Mouse (Mus musculus) myocyte (in vitro differentiated cells): ENCODE results near the gene Armc2. TPM values are rescaled to one million over a fixed set of nuclear protein-coding genes. Genes with fewer than 3 reads are reported as not detected.

Experiments used
- H3K27me3 ChIP-seq: one replicate; pipeline ENCODE4 v1.6.1; 2011; ENCODE audit not compliant: control insufficient read depth, insufficient read depth, insufficient read length
- H3K36me3 ChIP-seq: one replicate; pipeline ENCODE4 v1.6.1; 2011; ENCODE audit not compliant: control insufficient read depth, insufficient read depth
- H3K4me2 ChIP-seq: one replicate; pipeline ENCODE4 v1.6.1; 2011; ENCODE audit warnings: low read depth, control low read depth
- H3K4me3 ChIP-seq: one replicate; pipeline ENCODE4 v1.5.1; 2011; ENCODE audit warnings: mild to moderate bottlenecking, control low read depth, moderate library complexity
- H3K79me2 ChIP-seq: one replicate; pipeline ENCODE4 v1.6.1; 2011; ENCODE audit not compliant: control insufficient read depth, insufficient read depth
- H3ac ChIP-seq: one replicate; pipeline ENCODE4 v1.6.1; 2011; ENCODE audit not compliant: control insufficient read depth, insufficient read length
- CEBPB ChIP-seq: IDR thresholded peaks from 2 replicates; pipeline ENCODE4 v1.6.1; 2011; ENCODE audit warnings: mild to moderate bottlenecking, moderate library complexity; ENCODE audit not compliant: poor library complexity, insufficient read depth, severe bottlenecking
- E2F4 ChIP-seq: IDR thresholded peaks from one replicate; pipeline ENCODE4 v1.6.1; 2011; ENCODE audit warnings: mild to moderate bottlenecking, control low read depth, moderate library complexity; ENCODE audit not compliant: insufficient read depth
- MAX ChIP-seq: IDR thresholded peaks from one replicate; pipeline ENCODE4 v1.6.1; 2011; ENCODE audit warnings: low read depth, mild to moderate bottlenecking, control low read depth
- MYOD1 ChIP-seq, 3 experiments: IDR thresholded peaks; one replicate each; pipeline ENCODE4 v1.6.1; 2011; ENCODE audit warnings: control low read depth in 2 of 3, low read depth in 2 of 3, mild to moderate bottlenecking in 2 of 3, moderate library complexity in 1 of 3; ENCODE audit not compliant: insufficient read length in 2 of 3, control insufficient read depth in 1 of 3
- MYOG ChIP-seq, 3 experiments: IDR thresholded peaks; one replicate each; pipeline ENCODE4 v1.6.1; 2011; ENCODE audit warnings: control low read depth in 2 of 3, low read depth in 2 of 3, mild to moderate bottlenecking in 2 of 3; ENCODE audit not compliant: insufficient read length in 2 of 3, control insufficient read depth in 1 of 3, insufficient read depth in 1 of 3
- POLR2A ChIP-seq: IDR thresholded peaks from one replicate; pipeline ENCODE4 v1.6.1; 2011; ENCODE audit warnings: low read depth, mild to moderate bottlenecking, control low read depth, moderate library complexity; ENCODE audit not compliant: insufficient read length
- POLR2AphosphoS2 ChIP-seq: IDR thresholded peaks from one replicate; pipeline ENCODE4 v1.6.1; 2011; ENCODE audit warnings: low read depth, control low read depth; ENCODE audit not compliant: insufficient read length
- REST ChIP-seq: IDR thresholded peaks from one replicate; pipeline ENCODE4 v1.6.1; 2011; ENCODE audit warnings: mild to moderate bottlenecking, control low read depth, moderate library complexity; ENCODE audit not compliant: insufficient read depth, insufficient read length
- SRF ChIP-seq: IDR thresholded peaks from one replicate; pipeline ENCODE4 v1.6.1; 2011; ENCODE audit warnings: low read depth; ENCODE audit not compliant: control insufficient read depth, insufficient read length
- TCF12 ChIP-seq: IDR thresholded peaks from one replicate; pipeline ENCODE4 v1.6.1; 2011; ENCODE audit warnings: mild to moderate bottlenecking, control low read depth; ENCODE audit not compliant: poor library complexity, insufficient read depth, severe bottlenecking
- TCF3 ChIP-seq: IDR thresholded peaks from one replicate; pipeline ENCODE4 v1.6.1; 2011; ENCODE audit warnings: low read depth, control low read depth; ENCODE audit not compliant: insufficient read length
- USF1 ChIP-seq: IDR thresholded peaks from one replicate; pipeline ENCODE4 v1.6.1; 2011; ENCODE audit warnings: low read depth, mild to moderate bottlenecking, control low read depth, moderate library complexity
- polyA plus RNA-seq: library from polyadenylated mRNA; unstranded; fragments of >200 nt; fragmentation: generic; extraction: Trizol; gene quantifications from one replicate; pipeline ENCODE4 v1.2.1, GENCODE M21; 2012; ENCODE audit warnings: missing spikeins

Gene Armc2
- polyA plus RNA-seq, 1 experiment = 0.31 TPM

DNA sequence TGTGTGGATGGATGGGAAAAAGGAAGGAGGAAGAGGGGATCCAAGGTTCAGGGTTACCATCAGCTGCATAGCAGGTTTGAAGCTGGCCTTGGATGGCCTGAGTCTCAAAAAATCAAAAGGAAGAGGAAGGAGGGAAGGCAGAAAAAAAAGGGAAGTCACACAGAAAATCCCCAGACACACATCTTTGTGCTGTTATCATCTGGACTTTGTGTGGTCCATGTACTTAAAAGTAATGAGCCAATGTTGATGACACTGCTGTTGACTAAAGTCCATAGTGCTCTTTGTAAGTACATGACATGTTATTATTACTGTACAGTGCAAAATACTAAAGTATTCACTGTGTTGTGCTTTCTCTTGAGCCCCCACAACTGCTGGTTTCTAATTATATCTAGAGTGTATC is 121.8 kb downstream of the Armc2 start:
- Histone ChIP-seq H3K27me3 (no peaks in the 10 kb centered on the region), H3K36me3 (peaks cover 9% of the 10 kb centered on the region), H3ac (no peak overlapping the region), H3K79me2 (no peaks in the 10 kb centered on the region), H3K4me2 (no peak overlapping the region), H3K4me3 (no peak overlapping the region)
- TF ChIP-seq CEBPB = no peak
- TF ChIP-seq MAX = no peak
- TF ChIP-seq REST = no peak
- TF ChIP-seq MYOD1 (IDR thresholded peaks at IDR 0.05; ENCODE audit: control insufficient read depth in 1 of 3, insufficient read length in 2 of 3, low read depth in 2 of 3) = no peak
- TF ChIP-seq MYOG (IDR thresholded peaks at IDR 0.05; ENCODE audit: control insufficient read depth in 1 of 3, insufficient read depth in 1 of 3, insufficient read length in 2 of 3, low read depth in 2 of 3) = no peak

DNA sequence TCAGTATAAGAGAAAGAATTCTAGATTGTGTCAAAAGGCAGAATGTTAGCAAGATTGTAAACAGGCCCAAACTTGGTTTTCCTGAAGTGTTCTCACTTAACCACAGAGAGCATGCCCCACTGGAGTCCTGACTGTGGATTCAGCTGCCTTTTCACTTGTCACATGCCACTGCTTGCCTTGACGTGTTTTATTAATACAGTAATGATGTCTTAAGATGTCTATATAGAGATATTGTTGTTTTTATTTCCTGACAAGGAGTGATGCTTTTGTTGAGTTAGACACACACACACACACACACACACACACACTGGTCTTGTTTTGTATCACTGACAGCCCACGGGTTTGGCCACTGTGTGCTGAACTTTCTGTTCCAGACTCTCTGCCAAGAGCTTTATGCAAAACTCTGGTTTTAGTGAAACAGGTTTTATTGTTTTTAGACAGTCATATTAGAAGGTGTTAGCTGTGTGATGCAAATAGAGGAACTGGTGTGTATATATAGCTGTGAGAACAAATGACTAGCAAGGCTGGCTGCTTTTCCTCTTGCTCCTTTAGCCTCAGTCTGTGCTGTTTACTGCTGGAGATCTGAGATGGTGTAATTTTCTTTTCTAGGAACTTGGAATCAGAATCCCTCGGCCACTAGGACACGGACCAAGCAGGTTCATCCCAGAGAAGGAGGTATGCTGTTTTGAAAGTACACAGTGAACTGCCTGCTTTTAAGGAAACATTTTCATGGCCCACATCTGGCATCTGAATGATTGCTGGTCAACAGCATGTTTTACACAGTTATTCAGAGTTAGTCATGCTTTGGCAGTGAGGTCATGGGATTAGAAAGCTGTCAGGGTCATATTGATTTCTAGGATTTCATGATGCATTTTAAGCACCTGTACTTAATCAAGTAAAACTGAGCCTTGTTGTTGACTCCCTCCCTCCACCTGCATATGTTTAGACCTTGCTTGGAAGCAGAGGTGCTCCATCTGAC is 124.5 kb downstream of the Armc2 start:
- TF ChIP-seq TCF12 = no peak
- no peak for TF ChIP-seq CEBPB
- no peak for TF ChIP-seq POLR2AphosphoS2
- Histone ChIP-seq H3K27me3 (no peaks in the 10 kb centered on the region), H3ac (no peak overlapping the region), H3K79me2 (peaks cover 4% of the 10 kb centered on the region), H3K36me3 (peaks cover 8% of the 10 kb centered on the region), H3K4me2 (peak overlapping the region; percentile 33), H3K4me3 (no peak overlapping the region)

DNA sequence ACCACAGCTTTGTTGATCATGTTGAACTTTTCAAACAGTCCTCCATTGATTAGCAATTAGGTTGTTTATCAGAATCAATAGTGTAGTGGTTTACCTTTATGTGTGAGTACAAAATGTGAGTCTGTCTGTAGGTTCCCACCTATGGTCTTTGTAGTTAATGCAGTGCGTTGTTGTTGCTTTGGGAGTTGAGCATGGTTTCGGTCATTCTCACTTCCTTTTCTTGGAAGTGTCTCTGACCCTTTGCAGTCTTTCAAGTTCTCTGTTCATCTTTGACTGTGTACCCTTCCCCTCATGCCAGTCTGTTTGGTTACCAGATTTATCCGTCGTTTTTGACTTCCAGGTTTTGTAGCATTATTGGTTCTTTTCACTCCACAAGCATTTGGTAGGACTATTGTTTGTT is 126.9 kb downstream of the Armc2 start:
- Histone ChIP-seq H3K4me3 (no peak overlapping the region), H3K79me2 (peaks cover 4% of the 10 kb centered on the region), H3K36me3 (no peaks in the 10 kb centered on the region), H3K4me2 (no peak overlapping the region), H3K27me3 (no peaks in the 10 kb centered on the region), H3ac (no peak overlapping the region)
- no peak for TF ChIP-seq CEBPB
- no peak for TF ChIP-seq POLR2A
- TF ChIP-seq E2F4 = no peak
- no peak for TF ChIP-seq REST
- no peak for TF ChIP-seq SRF
- no peak for TF ChIP-seq POLR2AphosphoS2
- TF ChIP-seq MAX = no peak
- TF ChIP-seq TCF12 = no peak
- TF ChIP-seq TCF3 = no peak

DNA sequence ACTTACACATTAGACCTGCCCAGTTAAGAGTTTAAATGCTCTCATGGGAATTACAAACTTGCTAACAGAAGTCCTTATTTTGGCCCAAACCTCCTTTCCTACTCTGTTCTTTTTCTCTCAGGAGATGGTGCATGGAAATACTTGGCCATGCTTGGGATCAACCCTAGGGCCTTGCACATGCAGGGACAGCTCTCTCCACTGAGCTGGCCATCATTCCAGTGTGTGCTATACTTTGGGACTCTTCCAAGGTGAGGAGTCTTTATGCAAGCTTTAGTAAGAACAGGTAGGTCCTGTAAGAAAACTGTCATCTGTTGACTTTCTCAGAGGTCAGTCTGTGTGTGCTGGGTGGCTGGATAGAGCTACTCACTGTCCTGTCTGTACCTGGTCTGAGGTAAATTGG is 127.7 kb downstream of the Armc2 start:
- no peak overlapping the region for H3ac ChIP-seq
- no peak overlapping the region for H3K4me3 ChIP-seq
- peaks cover 4% of the 10 kb centered on the region for H3K79me2 ChIP-seq
- H3K4me2 ChIP-seq = no peak overlapping the region
- no peaks in the 10 kb centered on the region for H3K36me3 ChIP-seq
- TF ChIP-seq MAX (no peak), POLR2A (no peak), REST (no peak), TCF12 (no peak), SRF (no peak), USF1 (no peak), POLR2AphosphoS2 (no peak), MYOG (IDR thresholded peaks at IDR 0.05; ENCODE audit: control insufficient read depth in 1 of 3, insufficient read depth in 1 of 3, insufficient read length in 2 of 3, low read depth in 2 of 3) (no peak), E2F4 (no peak), CEBPB (no peak), MYOD1 (IDR thresholded peaks at IDR 0.05; ENCODE audit: control insufficient read depth in 1 of 3, insufficient read length in 2 of 3, low read depth in 2 of 3) (no peak), TCF3 (no peak)
- H3K27me3 ChIP-seq = no peaks in the 10 kb centered on the region

DNA sequence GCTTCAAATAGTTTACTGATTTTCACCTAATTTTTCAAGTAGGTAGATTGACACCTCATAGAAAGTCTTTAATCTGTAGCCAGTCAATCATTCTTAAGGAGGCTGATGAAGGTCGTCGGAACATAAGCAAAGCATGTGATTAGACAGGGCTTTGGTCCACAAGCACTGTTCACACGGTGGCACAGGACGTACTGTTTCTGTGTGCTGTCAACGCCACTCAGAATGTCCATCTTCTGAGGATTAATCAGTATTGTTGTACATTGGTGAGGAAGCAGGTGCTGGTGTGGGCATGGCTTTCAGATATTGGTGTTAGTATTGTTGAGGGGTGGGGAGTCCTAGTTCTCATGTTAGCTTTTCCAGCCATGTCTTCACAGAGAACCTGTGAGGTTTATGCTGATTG is 128.7 kb downstream of the Armc2 start:
- no peak overlapping the region for H3K4me2 ChIP-seq
- H3K36me3 ChIP-seq = no peaks in the 10 kb centered on the region
- TF ChIP-seq E2F4 (no peak), POLR2AphosphoS2 (no peak), REST (no peak), POLR2A (no peak), TCF3 (no peak), TCF12 (no peak), USF1 (no peak), MYOG (IDR thresholded peaks at IDR 0.05; ENCODE audit: control insufficient read depth in 1 of 3, insufficient read depth in 1 of 3, insufficient read length in 2 of 3, low read depth in 2 of 3) (no peak), MAX (no peak), MYOD1 (IDR thresholded peaks at IDR 0.05; ENCODE audit: control insufficient read depth in 1 of 3, insufficient read length in 2 of 3, low read depth in 2 of 3) (no peak), SRF (no peak), CEBPB (no peak)
- peaks cover 4% of the 10 kb centered on the region for H3K79me2 ChIP-seq
- no peak overlapping the region for H3ac ChIP-seq
- H3K27me3 ChIP-seq = no peaks in the 10 kb centered on the region
- H3K4me3 ChIP-seq = no peak overlapping the region
